Mouse (Mus musculus) limb, embryonic 12.5 days (tissue): ENCODE data around the gene Kdm1a. TPM values are rescaled to one million over a fixed set of nuclear protein-coding genes. Genes with fewer than 3 reads are reported as not detected.

Experiments
- ATAC-seq: fragments of 200-750 bp; cut with Nextera tagmentation; 2 replicates; pipeline ENCODE4 v1.8.0; 2017; ENCODE audit warnings: low read depth, moderate TSS enrichment; ENCODE audit not compliant: insufficient number of reproducible peaks, insufficient read depth, low FRiP score, low TSS enrichment
- H3K27ac ChIP-seq: fragments of 300-500 bp; sonication (generic); 2 replicates; pipeline ENCODE4 v1.5.1; 2016; ENCODE audit warnings: mild to moderate bottlenecking, moderate library complexity
- H3K27me3 ChIP-seq: fragments of 300-500 bp; sonication (generic); 2 replicates; pipeline ENCODE4 v1.6.1; 2016; ENCODE audit warnings: mild to moderate bottlenecking, moderate library complexity
- H3K36me3 ChIP-seq: fragments of 300-500 bp; sonication (generic); 2 replicates; pipeline ENCODE4 v1.6.1; 2016; ENCODE audit warnings: mild to moderate bottlenecking, moderate library complexity
- H3K4me1 ChIP-seq: fragments of 300-500 bp; sonication (generic); replicated peaks from 2 replicates; pipeline ENCODE4 v1.6.1; 2016
- H3K4me2 ChIP-seq: fragments of 300-500 bp; sonication (generic); 2 replicates; pipeline ENCODE4 v1.6.1; 2016; ENCODE audit warnings: mild to moderate bottlenecking, moderate library complexity
- H3K4me3 ChIP-seq: fragments of 300-500 bp; sonication (generic); replicated peaks from 2 replicates; pipeline ENCODE4 v1.5.1; 2016; ENCODE audit warnings: mild to moderate bottlenecking
- H3K9ac ChIP-seq: fragments of 300-500 bp; sonication (generic); replicated peaks from 2 replicates; pipeline ENCODE4 v1.6.1; 2016; ENCODE audit warnings: mild to moderate bottlenecking, moderate library complexity
- H3K9me3 ChIP-seq: fragments of 300-500 bp; sonication (generic); 2 replicates; pipeline ENCODE4 v1.6.1; 2016; ENCODE audit warnings: mild to moderate bottlenecking, moderate library complexity
- WGBS: fragments of 180-500 bp; shearing (Covaris S2); methylation state at CpG from one replicate; pipeline ENCODE4 v1.1.7; 2016; 5-methylcytosine and 5-hydroxymethylcytosine counted together
- microRNA-seq: library from miRNA; unstranded; fragments of <30 nt; microRNA quantifications from one replicate; pipeline ENCODE4, GENCODE M21; 2017
- polyA plus RNA-seq: library from polyadenylated mRNA; unstranded; fragments of >200 nt; fragmentation: Nextera tagmentation; extraction: Ambion mirVana; gene quantifications from 2 replicates; pipeline ENCODE4 v1.2.1, GENCODE M21; 2016

Kdm1a gene
- polyA plus RNA-seq, 1 experiment from 2014 or later, result 79.7 TPM

DNA sequence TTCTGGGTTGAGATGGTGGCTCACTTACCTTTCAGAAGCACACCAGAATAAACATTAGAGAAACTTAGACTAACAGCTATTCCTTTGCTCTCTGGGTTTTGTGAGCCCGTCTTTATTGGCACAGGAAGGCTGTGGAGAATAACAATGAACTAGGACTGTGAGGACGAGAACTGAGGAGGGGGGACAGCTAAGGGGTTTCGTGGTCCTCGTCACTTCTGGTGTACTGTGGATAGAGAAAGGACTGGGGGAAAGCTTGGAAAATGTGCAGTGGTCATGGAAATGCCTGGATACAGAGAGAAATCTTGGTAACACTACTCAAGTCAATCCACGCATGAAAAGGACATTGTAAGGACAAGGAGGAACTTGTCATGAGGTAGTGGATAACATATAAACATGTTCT, 80.6 kb downstream of the Kdm1a start:
- WGBS, result 85% methylated on average over 5 of the region's 5 CpGs
- H3K4me3 ChIP-seq, result no peak overlapping the region
- no peaks in the 10 kb centered on the region for H3K27me3 ChIP-seq
- H3K4me2 ChIP-seq, result no peak overlapping the region
- no peak overlapping the region for H3K9ac ChIP-seq
- no peak for ATAC-seq
- no peak overlapping the region for H3K27ac ChIP-seq
- H3K4me1 ChIP-seq, result no peaks in the 10 kb centered on the region
- H3K9me3 ChIP-seq, result no peaks in the 10 kb centered on the region
- H3K36me3 ChIP-seq, result peaks cover 16% of the 10 kb centered on the region; the same call in 1 of the 2 replicates

DNA sequence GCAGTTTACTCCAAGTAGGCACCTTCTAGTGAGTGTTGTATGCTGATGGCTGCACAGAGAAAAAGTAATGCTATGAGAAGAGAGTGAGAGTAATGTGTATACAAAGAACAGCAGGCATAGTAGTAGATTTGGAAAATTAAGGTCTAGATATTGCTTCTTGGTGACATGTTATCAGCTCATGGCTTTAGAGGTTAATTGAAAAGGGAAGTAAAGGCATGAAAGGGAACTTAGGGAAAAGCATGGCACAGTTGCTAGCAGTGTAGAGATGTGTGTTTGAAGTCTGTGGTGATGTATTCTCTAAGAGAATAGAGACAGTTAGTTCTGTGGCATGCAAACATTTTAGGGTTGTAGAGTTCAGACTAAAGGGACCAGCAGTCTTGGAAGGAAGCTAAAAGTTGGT, 82.7 kb downstream of the Kdm1a start:
- no peak overlapping the region for H3K4me2 ChIP-seq
- H3K27ac ChIP-seq, result no peak overlapping the region
- H3K9me3 ChIP-seq, result no peaks in the 10 kb centered on the region
- H3K36me3 ChIP-seq, result peaks cover 16% of the 10 kb centered on the region; the same call in 1 of the 2 replicates
- ATAC-seq, result no peak
- peaks cover 2% of the 10 kb centered on the region for H3K4me1 ChIP-seq
- no peak overlapping the region for H3K9ac ChIP-seq
- H3K4me3 ChIP-seq, result no peak overlapping the region
- H3K27me3 ChIP-seq, result no peaks in the 10 kb centered on the region

DNA sequence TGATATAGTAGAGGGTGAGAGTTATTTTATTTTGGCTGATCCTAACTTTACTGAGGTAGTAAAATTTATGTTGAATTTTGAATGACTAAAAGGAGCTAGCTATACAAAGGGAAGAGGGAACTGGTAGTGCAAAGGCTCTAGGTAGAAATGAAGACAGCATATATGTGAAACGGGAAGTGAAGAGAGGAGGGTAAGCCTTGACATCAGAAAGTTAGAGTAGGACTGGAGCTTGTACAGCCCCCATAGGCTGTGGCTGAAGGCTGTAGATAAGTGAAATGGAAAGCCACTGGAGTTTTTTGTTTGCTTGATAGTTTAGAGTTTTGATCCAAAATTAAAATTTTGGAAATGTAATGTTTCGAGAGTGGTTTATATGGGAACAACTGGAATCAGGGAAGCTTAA, 83.9 kb downstream of the Kdm1a start:
- H3K4me1 ChIP-seq, result peaks cover 3% of the 10 kb centered on the region
- no peak overlapping the region for H3K4me2 ChIP-seq
- no peak overlapping the region for H3K4me3 ChIP-seq
- no peak overlapping the region for H3K9ac ChIP-seq
- H3K9me3 ChIP-seq, result no peaks in the 10 kb centered on the region
- peaks cover 13% of the 10 kb centered on the region; the same call in 1 of the 2 replicates for H3K36me3 ChIP-seq
- ATAC-seq, result no peak
- H3K27me3 ChIP-seq, result no peaks in the 10 kb centered on the region
- 96% methylated on average over 2 of the region's 2 CpGs for WGBS
- no peak overlapping the region for H3K27ac ChIP-seq

DNA sequence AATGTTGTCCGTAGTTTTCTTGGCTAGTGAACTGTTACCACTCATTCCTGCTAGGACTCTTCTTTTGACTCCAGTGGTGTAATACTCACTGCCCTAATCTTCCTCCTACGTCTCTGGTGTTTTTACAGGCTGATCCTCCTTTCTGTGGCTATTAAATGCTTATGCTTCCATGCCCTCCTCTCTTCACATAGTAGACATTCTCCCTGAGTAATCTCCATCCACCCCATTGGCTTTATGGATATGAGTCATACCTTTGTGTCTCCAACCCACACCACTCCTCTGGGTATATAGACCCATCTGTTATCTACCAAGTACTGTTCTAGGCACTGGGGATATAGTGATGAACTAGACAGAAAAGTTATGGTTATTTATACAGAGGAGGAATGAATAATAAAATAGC, 84.4 kb downstream of the Kdm1a start:
- no peaks in the 10 kb centered on the region for H3K27me3 ChIP-seq
- H3K27ac ChIP-seq, result no peak overlapping the region
- ATAC-seq, result no peak
- peaks cover 13% of the 10 kb centered on the region; the same call in 1 of the 2 replicates for H3K36me3 ChIP-seq
- no peak overlapping the region for H3K9ac ChIP-seq
- H3K4me3 ChIP-seq, result no peak overlapping the region
- peaks cover 7% of the 10 kb centered on the region for H3K4me1 ChIP-seq
- WGBS, result 85% methylated on average over 2 of the region's 2 CpGs
- H3K9me3 ChIP-seq, result no peaks in the 10 kb centered on the region
- H3K4me2 ChIP-seq, result no peak overlapping the region

DNA sequence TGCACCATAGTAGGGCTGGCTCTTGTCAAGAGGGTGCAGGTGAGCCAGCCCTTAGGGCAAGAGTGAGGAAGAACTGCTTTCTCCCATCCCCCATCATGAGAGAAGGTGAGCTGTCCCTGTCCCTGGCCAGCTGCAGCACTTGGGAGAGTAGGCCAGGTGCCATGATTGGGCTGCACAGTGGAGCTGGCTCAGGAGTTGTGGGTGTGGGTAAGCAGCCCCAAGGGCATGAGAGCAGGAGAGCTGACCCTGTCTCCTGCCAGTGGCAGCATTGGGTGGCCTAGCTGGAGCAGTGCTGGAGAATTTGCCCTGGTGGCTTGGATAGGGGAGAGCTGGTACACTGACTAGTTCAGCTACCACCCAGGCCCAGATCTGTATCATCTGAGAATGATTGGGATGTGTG, 89.6 kb downstream of the Kdm1a start:
- Histone ChIP-seq H3K9ac (no peak overlapping the region), H3K4me2 (no peak overlapping the region), H3K4me3 (no peak overlapping the region), H3K27me3 (no peaks in the 10 kb centered on the region), H3K4me1 (peaks cover 12% of the 10 kb centered on the region), H3K27ac (no peak overlapping the region; the same call in 1 of the 2 replicates), H3K36me3 (no peaks in the 10 kb centered on the region), H3K9me3 (no peaks in the 10 kb centered on the region)
- ATAC-seq, result no peak

DNA sequence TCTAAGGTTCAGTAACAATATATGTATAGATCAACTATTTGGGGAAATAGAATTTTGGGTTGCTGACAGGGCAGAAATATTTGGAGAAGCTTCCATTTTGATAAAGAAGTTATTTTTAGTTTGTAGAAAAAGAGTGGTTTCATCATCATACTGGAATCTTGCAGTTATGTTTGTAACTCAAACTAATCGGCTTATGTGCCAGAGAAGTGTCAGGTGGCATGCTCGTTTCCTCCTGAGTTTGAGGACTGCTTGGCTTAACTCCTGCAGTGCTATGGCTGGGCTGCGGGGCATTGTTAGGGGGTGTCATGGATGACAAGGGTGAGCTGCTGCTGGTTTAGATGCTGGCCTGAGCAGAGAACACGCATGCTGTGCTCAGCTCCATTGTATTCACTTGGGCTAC, 90.8 kb downstream of the Kdm1a start:
- WGBS, result 51% methylated on average over 4 of the region's 4 CpGs
- no peak overlapping the region for H3K27ac ChIP-seq

DNA sequence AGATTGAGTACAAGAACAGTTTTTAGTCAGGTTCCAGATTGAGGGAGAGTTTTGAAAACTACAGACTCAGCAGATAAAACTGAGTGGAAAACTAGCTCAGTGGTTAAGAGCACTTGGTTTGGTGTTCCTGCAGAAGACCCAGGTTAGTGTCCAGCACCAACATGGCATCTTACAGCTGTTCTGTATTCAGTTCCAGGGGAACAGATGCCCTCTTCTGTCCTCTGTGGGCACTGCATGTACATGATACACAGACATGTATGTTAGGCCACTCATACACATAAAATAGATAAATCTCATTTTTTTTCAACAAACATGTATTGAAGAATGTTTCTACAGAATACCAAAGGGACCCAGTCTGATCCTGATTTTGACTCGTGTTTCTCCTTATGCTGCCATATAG, 92.7 kb downstream of the Kdm1a start:
- Histone ChIP-seq H3K27ac (no peak overlapping the region), H3K36me3 (no peaks in the 10 kb centered on the region), H3K27me3 (no peaks in the 10 kb centered on the region), H3K9me3 (no peaks in the 10 kb centered on the region), H3K9ac (no peak overlapping the region), H3K4me3 (no peak overlapping the region), H3K4me1 (peaks cover 10% of the 10 kb centered on the region), H3K4me2 (no peak overlapping the region)
- WGBS, result 76% methylated on average over 1 of the region's 1 CpGs
- no peak for ATAC-seq

More for the DNA sequence above, 90.8 kb downstream of the Kdm1a start:
- Histone ChIP-seq H3K9ac (no peak overlapping the region), H3K4me2 (no peak overlapping the region), H3K27me3 (no peaks in the 10 kb centered on the region), H3K4me1 (peaks cover 12% of the 10 kb centered on the region), H3K36me3 (no peaks in the 10 kb centered on the region), H3K9me3 (no peaks in the 10 kb centered on the region), H3K4me3 (no peak overlapping the region)
- no peak for ATAC-seq

DNA sequence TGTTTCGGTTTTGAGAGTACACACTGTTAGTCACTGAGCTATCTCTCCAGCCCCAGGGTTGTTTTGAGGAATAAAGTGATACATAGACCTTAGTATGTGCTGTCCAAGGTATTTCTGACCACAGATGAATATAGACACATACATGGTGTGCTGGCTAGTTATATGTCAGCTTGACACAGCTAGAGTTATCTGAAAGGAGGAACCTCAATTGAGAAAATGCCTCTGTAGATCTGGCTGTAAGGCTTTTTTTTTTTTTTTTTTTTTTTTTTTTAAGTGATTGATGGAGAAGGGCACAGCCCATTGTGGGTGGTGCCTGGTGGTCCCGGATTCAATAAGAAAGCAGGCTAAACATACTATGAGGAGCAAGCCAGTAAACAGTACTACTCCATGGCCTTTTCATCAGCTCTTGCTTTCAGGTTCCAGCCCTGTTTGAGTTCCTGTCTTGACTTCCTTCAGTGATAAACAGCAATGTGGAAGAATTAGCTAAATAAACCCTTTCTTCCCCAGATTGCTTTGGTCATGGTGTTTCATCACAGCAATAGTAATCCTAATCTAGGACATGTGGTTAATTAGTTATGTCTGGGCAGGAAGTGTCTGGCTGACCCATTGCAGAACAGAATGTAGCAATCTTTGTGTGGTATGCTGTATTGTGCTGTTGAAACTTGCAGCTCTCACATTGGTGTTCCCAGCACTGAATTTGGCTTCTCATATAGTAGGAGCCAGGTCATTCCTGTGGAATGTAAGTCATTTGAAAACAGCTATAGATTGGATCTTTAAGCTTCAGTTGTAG, 96.9 kb downstream of the Kdm1a start:
- no peak for ATAC-seq
- no peak overlapping the region for H3K4me3 ChIP-seq
- WGBS, result 68% methylated on average over 2 of the region's 2 CpGs

More for the DNA sequence above, 96.9 kb downstream of the Kdm1a start:
- Histone ChIP-seq H3K27ac (no peak overlapping the region), H3K27me3 (no peaks in the 10 kb centered on the region), H3K4me1 (no peaks in the 10 kb centered on the region; the same call in 1 of the 2 replicates), H3K36me3 (no peaks in the 10 kb centered on the region), H3K9me3 (no peaks in the 10 kb centered on the region), H3K4me2 (no peak overlapping the region), H3K9ac (no peak overlapping the region)

Small RNAs within 50 kb of the gene (microRNA-seq; reads per million reads assigned to microRNA genes)
- gene Gm22180, result not detected

Other genes with a start within 250 kb of the Kdm1a start
- 0.11 and 0.17 TPM in 2 replicates for gene Htr1d, start 179.2 kb downstream of the Kdm1a start, polyA plus RNA-seq
- gene 6030445D17Rik, start 140.5 kb downstream of the Kdm1a start, polyA plus RNA-seq, result 0.19 TPM in 1 of 2 replicates, not detected in the other
- 131 and 144 TPM in 2 replicates for gene Luzp1, start 133.0 kb downstream of the Kdm1a start, polyA plus RNA-seq
- not detected in 2 replicates for gene Tex46, start 7.7 kb upstream of the Kdm1a start, polyA plus RNA-seq
- gene Lactbl1, start 19.9 kb upstream of the Kdm1a start, polyA plus RNA-seq, result not detected in 2 replicates
- 13.7 and 16.9 TPM in 2 replicates for gene Ephb2, start 233.3 kb upstream of the Kdm1a start, polyA plus RNA-seq